Mouse (Mus musculus): ENCODE measurements around the gene Acaa1b.

- no peak for TF ChIP-seq CTCF (IDR thresholded peaks at IDR 0.05; ENCODE audit: extremely low read depth, insufficient read depth, insufficient read length, insufficient replicate concordance)
- TF ChIP-seq POLR2A (IDR thresholded peaks at IDR 0.05; ENCODE audit: low read depth, low read length): no peak
Observed at GRCm38 (mm10) chr9:119179292-119179691, 22.4 kb upstream of the Acaa1b start.
